Mouse (Mus musculus) limb, embryonic 15.5 days (tissue): ENCODE results near the gene Csmd2. TPM values are rescaled to one million over a fixed set of nuclear protein-coding genes. Genes with fewer than 3 reads are reported as not detected.

ENCODE experiments used
- ATAC-seq: fragments of 200-750 bp; cut with Nextera tagmentation; 2 replicates; pipeline ENCODE4 v1.8.0; 2017; ENCODE audit warnings: low read depth, moderate TSS enrichment; ENCODE audit not compliant: insufficient number of reproducible peaks, low FRiP score, low TSS enrichment
- H3K27ac ChIP-seq: fragments of 300-500 bp; sonication (generic); 2 replicates; pipeline ENCODE4 v1.5.1; 2015; ENCODE audit warnings: moderate library complexity, mild to moderate bottlenecking, inconsistent platforms
- H3K27me3 ChIP-seq: fragments of 300-500 bp; sonication (generic); 2 replicates; pipeline ENCODE4 v1.6.1; 2015; ENCODE audit warnings: inconsistent platforms
- H3K36me3 ChIP-seq: fragments of 300-500 bp; sonication (generic); 2 replicates; pipeline ENCODE4 v1.6.1; 2015; ENCODE audit warnings: inconsistent platforms
- H3K4me1 ChIP-seq: fragments of 300-500 bp; sonication (generic); 2 replicates; pipeline ENCODE4 v1.6.1; 2015; ENCODE audit warnings: inconsistent platforms
- H3K4me2 ChIP-seq: fragments of 300-500 bp; sonication (generic); 2 replicates; pipeline ENCODE4 v1.6.1; 2015; ENCODE audit warnings: mild to moderate bottlenecking, inconsistent platforms
- H3K4me3 ChIP-seq: fragments of 300-500 bp; sonication (generic); 2 replicates; pipeline ENCODE4 v1.5.1; 2015; ENCODE audit warnings: mild to moderate bottlenecking, inconsistent platforms
- H3K9ac ChIP-seq: fragments of 300-500 bp; sonication (generic); 2 replicates; pipeline ENCODE4 v1.6.1; 2015; ENCODE audit warnings: inconsistent platforms
- H3K9me3 ChIP-seq: fragments of 300-500 bp; sonication (generic); 2 replicates; pipeline ENCODE4 v1.6.1; 2016; ENCODE audit warnings: inconsistent platforms
- WGBS: fragments of 180-500 bp; shearing (Covaris S2); methylation state at CpG from one replicate; pipeline ENCODE4 v1.1.7; 2015; 5-methylcytosine and 5-hydroxymethylcytosine counted together
- polyA plus RNA-seq: library from polyadenylated mRNA; unstranded; fragments of >200 nt; fragmentation: Nextera tagmentation; extraction: Ambion mirVana; gene quantifications from 2 replicates; pipeline ENCODE4 v1.2.1, GENCODE M21; 2015

The Csmd2 gene
- polyA plus RNA-seq, 1 experiment from 2014 or later, result 0.13 TPM

DNA sequence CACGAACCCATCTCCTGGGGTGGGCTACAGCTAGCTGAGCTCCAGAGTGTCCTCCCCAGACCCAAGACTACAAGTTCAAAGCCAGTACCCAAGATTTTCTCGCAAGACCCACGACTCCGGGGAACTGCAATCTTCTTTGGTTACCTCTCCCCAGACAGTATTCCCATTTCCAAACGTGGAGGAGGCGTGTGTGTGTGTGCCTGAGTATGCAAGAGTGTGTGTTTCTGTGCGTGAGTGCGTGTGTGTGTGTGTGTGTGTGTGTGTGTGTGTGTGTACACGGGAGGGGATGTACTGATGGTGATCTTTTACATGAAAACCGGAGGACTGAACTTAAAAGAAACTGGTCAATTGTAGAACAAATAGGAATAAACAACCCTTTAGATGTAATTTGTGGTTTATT, 387 bp upstream of the Csmd2 start:
- Histone ChIP-seq H3K9ac (no peak overlapping the region), H3K27me3 (peaks cover 78% of the 10 kb centered on the region), H3K4me1 (peaks cover 23% of the 10 kb centered on the region), H3K4me3 (peak overlapping the region; percentile 36), H3K9me3 (no peaks in the 10 kb centered on the region), H3K27ac (no peak overlapping the region), H3K36me3 (no peaks in the 10 kb centered on the region), H3K4me2 (0 out of 2 replicates have a peak overlapping the region, but pooled peaks have one; percentile 60)
- 5% methylated on average over 10 of the region's 10 CpGs for WGBS
- ATAC-seq, result no peak

GRCm38 (mm10) chr4:127988526-127989180, 996 bp downstream of the Csmd2 start:
- Histone ChIP-seq H3K27me3 (peaks cover 74% of the 10 kb centered on the region), H3K9me3 (no peaks in the 10 kb centered on the region), H3K9ac (no peak overlapping the region), H3K36me3 (no peaks in the 10 kb centered on the region), H3K27ac (no peak overlapping the region), H3K4me3 (peak overlapping the region; percentile 36), H3K4me2 (peak overlapping the region; percentile 60), H3K4me1 (peaks cover 23% of the 10 kb centered on the region)
- 2% methylated on average over 35 of the region's 39 CpGs for WGBS
- ATAC-seq, result no peak

- 11% methylated on average over 18 of the region's 18 CpGs for WGBS
- no peak overlapping the region for H3K4me2 ChIP-seq
- no peak overlapping the region for H3K9ac ChIP-seq
- no peak overlapping the region for H3K27ac ChIP-seq
- H3K27me3 ChIP-seq, result peaks cover 67% of the 10 kb centered on the region
- H3K36me3 ChIP-seq, result no peaks in the 10 kb centered on the region
- peaks cover 23% of the 10 kb centered on the region for H3K4me1 ChIP-seq
- H3K9me3 ChIP-seq, result no peaks in the 10 kb centered on the region
- H3K4me3 ChIP-seq, result no peak overlapping the region
- no peak for ATAC-seq
Observed at GRCm38 (mm10) chr4:127989347-127989995, 1.8 kb downstream of the Csmd2 start.

GRCm38 (mm10) chr4:127999281-127999680, 11.6 kb downstream of the Csmd2 start:
- ATAC-seq, result no peak
- no peak overlapping the region for H3K9ac ChIP-seq
- H3K4me3 ChIP-seq, result no peak overlapping the region
- no peaks in the 10 kb centered on the region for H3K9me3 ChIP-seq
- H3K4me2 ChIP-seq, result no peak overlapping the region
- no peaks in the 10 kb centered on the region for H3K4me1 ChIP-seq
- no peak overlapping the region for H3K27ac ChIP-seq
- no peaks in the 10 kb centered on the region for H3K36me3 ChIP-seq
- H3K27me3 ChIP-seq, result no peaks in the 10 kb centered on the region; the same call in 1 of the 2 replicates
- 73% methylated on average over 3 of the region's 3 CpGs for WGBS

GRCm38 (mm10) chr4:128002638-128003101, 15.0 kb downstream of the Csmd2 start:
- Histone ChIP-seq H3K27me3 (no peaks in the 10 kb centered on the region), H3K4me3 (no peak overlapping the region), H3K36me3 (no peaks in the 10 kb centered on the region), H3K4me1 (no peaks in the 10 kb centered on the region), H3K4me2 (no peak overlapping the region), H3K9ac (no peak overlapping the region), H3K27ac (no peak overlapping the region), H3K9me3 (no peaks in the 10 kb centered on the region)
- no peak for ATAC-seq
- 67% methylated on average over 4 of the region's 4 CpGs for WGBS

DNA sequence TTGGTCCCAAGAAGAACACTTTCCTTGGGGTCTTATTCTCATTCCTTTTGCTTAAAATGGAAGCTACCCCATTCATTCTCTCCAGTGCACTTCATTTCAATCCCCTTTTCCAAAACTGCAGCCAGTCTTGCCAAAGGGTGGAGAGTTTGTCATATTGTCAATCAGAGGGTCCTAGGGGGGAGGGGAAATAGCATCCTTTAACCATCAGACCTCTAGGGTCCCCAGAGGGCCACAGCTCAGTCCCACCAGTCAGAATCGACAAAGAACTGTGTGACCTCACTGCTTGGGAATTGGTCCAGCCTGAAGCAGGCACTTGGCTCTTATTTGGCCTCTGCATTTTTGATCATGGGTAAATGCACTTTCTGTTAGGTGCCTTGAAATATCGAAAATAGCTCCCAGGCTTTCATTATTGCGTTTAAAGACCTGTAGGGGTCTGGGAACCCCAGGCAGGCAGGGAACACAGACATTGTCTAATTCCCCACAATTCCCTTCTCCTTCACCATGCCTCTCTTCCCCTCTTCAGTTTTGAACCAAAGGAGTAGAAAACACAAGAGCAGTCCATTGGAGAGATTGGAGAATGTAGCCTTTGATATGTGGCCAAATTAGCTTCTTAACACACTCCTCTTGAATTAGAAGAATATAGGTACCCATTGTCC, 17.3 kb downstream of the Csmd2 start:
- Histone ChIP-seq H3K27me3 (no peaks in the 10 kb centered on the region), H3K4me2 (no peak overlapping the region), H3K9ac (no peak overlapping the region), H3K9me3 (no peaks in the 10 kb centered on the region), H3K4me1 (no peaks in the 10 kb centered on the region), H3K27ac (no peak overlapping the region), H3K36me3 (no peaks in the 10 kb centered on the region), H3K4me3 (no peak overlapping the region)
- 63% methylated on average over 3 of the region's 3 CpGs for WGBS
- ATAC-seq, result no peak

- no peak overlapping the region for H3K4me3 ChIP-seq
- no peaks in the 10 kb centered on the region for H3K4me1 ChIP-seq
- H3K9me3 ChIP-seq, result no peaks in the 10 kb centered on the region
- H3K27ac ChIP-seq, result no peak overlapping the region
- no peaks in the 10 kb centered on the region for H3K27me3 ChIP-seq
- ATAC-seq, result no peak
- no peaks in the 10 kb centered on the region for H3K36me3 ChIP-seq
- H3K4me2 ChIP-seq, result no peak overlapping the region
- 72% methylated on average over 2 of the region's 2 CpGs for WGBS
- no peak overlapping the region for H3K9ac ChIP-seq
Observed at GRCm38 (mm10) chr4:128019465-128019864, 31.8 kb downstream of the Csmd2 start.

DNA sequence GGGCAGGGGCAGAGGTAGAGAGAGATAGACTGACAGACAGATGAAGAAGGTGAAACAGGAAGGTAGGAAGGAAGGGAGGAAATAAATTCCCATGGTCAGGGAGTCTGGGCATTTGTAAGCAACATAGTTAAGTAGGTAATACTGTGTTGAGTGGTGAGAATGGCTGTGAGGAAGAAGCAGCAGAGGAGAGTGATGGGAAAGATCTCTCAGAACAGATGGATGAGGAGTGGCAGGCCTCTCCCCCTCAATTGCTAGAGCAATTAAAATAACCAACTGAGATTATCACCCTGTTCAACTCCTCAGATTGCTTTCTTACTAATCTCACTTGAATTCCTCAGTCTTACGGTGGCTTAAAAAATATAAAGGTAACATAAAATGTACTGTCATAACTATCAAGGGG, 40.6 kb downstream of the Csmd2 start:
- Histone ChIP-seq H3K9me3 (no peaks in the 10 kb centered on the region), H3K4me2 (no peak overlapping the region), H3K4me3 (no peak overlapping the region), H3K9ac (no peak overlapping the region), H3K36me3 (no peaks in the 10 kb centered on the region), H3K27ac (no peak overlapping the region), H3K27me3 (no peaks in the 10 kb centered on the region), H3K4me1 (no peaks in the 10 kb centered on the region)
- WGBS, result 92% methylated on average over 1 of the region's 1 CpGs
- ATAC-seq, result no peak

- Histone ChIP-seq H3K27me3 (no peaks in the 10 kb centered on the region), H3K27ac (no peak overlapping the region)
- WGBS, result 75% methylated on average over 4 of the region's 4 CpGs
Observed at GRCm38 (mm10) chr4:128041901-128042300, 54.2 kb downstream of the Csmd2 start.

DNA sequence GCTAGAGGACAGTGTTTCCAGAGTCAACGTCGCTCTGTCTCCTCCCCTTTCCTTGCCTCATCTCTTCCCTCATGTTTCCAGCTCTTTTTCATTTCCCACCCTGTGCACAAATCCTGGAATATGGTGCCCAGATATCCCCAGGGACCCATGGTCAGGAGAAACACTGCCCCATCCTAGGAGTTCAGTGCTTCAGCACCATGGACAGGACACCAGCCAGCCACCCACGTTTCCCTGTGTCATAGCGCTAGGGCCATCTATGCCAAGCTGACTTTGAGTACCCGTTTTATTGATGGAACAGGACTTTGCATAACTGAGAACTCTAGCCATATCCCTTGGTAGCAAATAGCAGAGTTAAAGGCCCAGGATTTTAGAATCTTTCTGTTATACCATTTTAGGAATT, 55.0 kb downstream of the Csmd2 start:
- no peak overlapping the region for H3K4me2 ChIP-seq

More at GRCm38 (mm10) chr4:128041901-128042300, 54.2 kb downstream of the Csmd2 start:
- Histone ChIP-seq H3K36me3 (no peaks in the 10 kb centered on the region), H3K9ac (no peak overlapping the region), H3K4me1 (no peaks in the 10 kb centered on the region), H3K4me2 (no peak overlapping the region), H3K9me3 (no peaks in the 10 kb centered on the region), H3K4me3 (no peak overlapping the region)
- ATAC-seq, result no peak

DNA sequence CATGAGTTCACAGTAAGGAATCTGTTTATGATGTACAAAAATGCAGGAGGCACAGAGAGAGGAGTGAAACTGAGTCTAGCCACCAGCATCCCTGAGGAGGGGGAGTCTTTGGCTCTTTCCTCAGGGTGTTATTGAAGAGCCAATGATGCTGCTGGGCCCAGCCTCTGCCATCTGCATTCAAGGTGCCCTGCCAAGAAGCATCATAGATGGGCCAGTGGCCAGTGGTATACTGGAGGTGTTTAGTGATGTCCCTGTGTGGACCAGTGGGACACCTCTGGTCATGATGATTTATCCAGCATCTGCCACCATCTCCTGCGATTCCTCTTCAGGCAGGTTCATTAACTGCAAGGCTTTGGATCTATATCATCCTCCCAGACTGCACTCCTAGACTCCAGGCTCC, 61.1 kb downstream of the Csmd2 start:
- Histone ChIP-seq H3K36me3 (no peaks in the 10 kb centered on the region), H3K9ac (no peak overlapping the region), H3K4me3 (no peak overlapping the region), H3K9me3 (no peaks in the 10 kb centered on the region), H3K27me3 (no peaks in the 10 kb centered on the region), H3K4me1 (no peaks in the 10 kb centered on the region), H3K4me2 (no peak overlapping the region), H3K27ac (no peak overlapping the region)
- ATAC-seq, result no peak
- 92% methylated on average over 1 of the region's 1 CpGs for WGBS

More for the DNA sequence above, 55.0 kb downstream of the Csmd2 start:
- no peak overlapping the region for H3K4me3 ChIP-seq
- no peaks in the 10 kb centered on the region for H3K9me3 ChIP-seq
- H3K36me3 ChIP-seq, result no peaks in the 10 kb centered on the region
- no peak for ATAC-seq
- H3K9ac ChIP-seq, result no peak overlapping the region
- 35% methylated on average over 5 of the region's 5 CpGs for WGBS
- no peaks in the 10 kb centered on the region for H3K4me1 ChIP-seq
- no peaks in the 10 kb centered on the region for H3K27me3 ChIP-seq
- no peak overlapping the region for H3K27ac ChIP-seq

- H3K4me3 ChIP-seq, result no peak overlapping the region
Observed at GRCm38 (mm10) chr4:128052701-128053100, 65.0 kb downstream of the Csmd2 start.

More at GRCm38 (mm10) chr4:128052701-128053100, 65.0 kb downstream of the Csmd2 start:
- H3K27me3 ChIP-seq, result no peaks in the 10 kb centered on the region
- no peak overlapping the region for H3K27ac ChIP-seq
- WGBS, result 75% methylated on average over 8 of the region's 8 CpGs
- H3K36me3 ChIP-seq, result no peaks in the 10 kb centered on the region
- no peak overlapping the region for H3K4me2 ChIP-seq
- no peaks in the 10 kb centered on the region for H3K4me1 ChIP-seq
- H3K9ac ChIP-seq, result no peak overlapping the region
- no peaks in the 10 kb centered on the region for H3K9me3 ChIP-seq
- no peak for ATAC-seq
